Mouse (Mus musculus) forebrain, embryonic 14.5 days (tissue): ENCODE data around the gene Cep295nl. TPM values are rescaled to one million over a fixed set of nuclear protein-coding genes. Genes with fewer than 3 reads are reported as not detected.
"Not testable (repeated sequence)": the region's sequence is repeated elsewhere in the genome, so short reads cannot be mapped to it uniquely, and the experiment has no call there.

Experiments used
- ATAC-seq: fragments of 200-750 bp; cut with Nextera tagmentation; 2 replicates; pipeline ENCODE4 v1.8.0; 2017; ENCODE audit warnings: mild to moderate bottlenecking, moderate library complexity
- DNase-seq: peaks from one replicate; pipeline ENCODE4 v3.0.0-alpha.2; 2015; ENCODE audit warnings: low spot score
- H3K27ac ChIP-seq: fragments of 300-500 bp; sonication (generic); 2 replicates; pipeline ENCODE4 v1.5.1; 2014; ENCODE audit warnings: low read depth, mild to moderate bottlenecking, control low read depth, low read length, moderate library complexity
- H3K27me3 ChIP-seq: fragments of 300-500 bp; sonication (generic); replicated peaks from 2 replicates; pipeline ENCODE4 v1.6.1; 2014; ENCODE audit warnings: low read length, control low read depth, mixed read lengths; ENCODE audit not compliant: control insufficient read depth, insufficient read depth
- H3K36me3 ChIP-seq: fragments of 300-500 bp; sonication (generic); 2 replicates; pipeline ENCODE4 v1.6.1; 2014; ENCODE audit warnings: low read length, control low read depth; ENCODE audit not compliant: control insufficient read depth, insufficient read depth
- H3K4me1 ChIP-seq: fragments of 300-500 bp; sonication (generic); 2 replicates; pipeline ENCODE4 v1.6.1; 2014; ENCODE audit warnings: antibody characterized with exemption, low read length, control low read depth; ENCODE audit not compliant: control insufficient read depth, insufficient read depth
- H3K4me2 ChIP-seq: fragments of 300-500 bp; sonication (generic); 2 replicates; pipeline ENCODE4 v1.6.1; 2014; ENCODE audit warnings: mild to moderate bottlenecking, control low read depth, low read length
- H3K4me3 ChIP-seq: fragments of 300-500 bp; sonication (generic); 2 replicates; pipeline ENCODE4 v1.5.1; 2014; ENCODE audit warnings: low read depth, low read length, control low read depth
- H3K9ac ChIP-seq: fragments of 300-500 bp; sonication (generic); 2 replicates; pipeline ENCODE4 v1.6.1; 2014; ENCODE audit warnings: mild to moderate bottlenecking, low read length, control low read depth, moderate library complexity
- H3K9me3 ChIP-seq: fragments of 300-500 bp; sonication (generic); replicated peaks from 2 replicates; pipeline ENCODE4 v1.6.1; 2016; ENCODE audit warnings: low read length, control low read depth, mixed read lengths; ENCODE audit not compliant: control insufficient read depth
- WGBS: fragments of 180-500 bp; shearing (Covaris S2); extraction: QIAGEN DNeasy Blood & Tissue Kit; methylation state at CpG from one replicate; pipeline ENCODE4 v1.1.7; 2014; 5-methylcytosine and 5-hydroxymethylcytosine counted together
- polyA plus RNA-seq: library from polyadenylated mRNA; unstranded; fragments of >200 nt; fragmentation: Nextera tagmentation; extraction: Ambion mirVana; gene quantifications from 2 replicates; pipeline ENCODE4 v1.2.1, GENCODE M21; 2014

The Cep295nl gene
- polyA plus RNA-seq = 0.11 TPM in 2 replicates

- DNase-seq (peak; percentile 57), ATAC-seq (peak; percentile 34; the same call in 1 of the 2 replicates)
- no peaks in the 10 kb centered on the region for H3K36me3 ChIP-seq
- H3K9ac ChIP-seq = peak within 1 kb of the TSS; percentile 40; the same call in 1 of the 2 replicates
- H3K27ac ChIP-seq = peak within 1 kb of the TSS; percentile 44
- peak within 1 kb of the TSS; percentile 20 for H3K4me2 ChIP-seq
- H3K4me3 ChIP-seq = no peak within 1 kb of the TSS
- peaks cover 24% of the 10 kb centered on the region for H3K4me1 ChIP-seq
- H3K27me3 ChIP-seq = no peaks in the 10 kb centered on the region
- H3K9me3 ChIP-seq = no peaks in the 10 kb centered on the region
- WGBS = 41% methylated on average over 7 of the region's 7 CpGs
Observed at GRCm38 (mm10) chr11:118342400-118342981, at the start of gene Cep295nl. Gene Cep295nl, minus strand, starts transcription at chr11:118342500.

GRCm38 (mm10) chr11:118387816-118388215, 45.5 kb upstream of the Cep295nl start:
- H3K4me2 ChIP-seq, H3K36me3 ChIP-seq, H3K9ac ChIP-seq, H3K27ac ChIP-seq, ATAC-seq, DNase-seq, H3K4me1 ChIP-seq, H3K27me3 ChIP-seq, H3K9me3 ChIP-seq, H3K4me3 ChIP-seq: not testable (repeated sequence)
- 83% methylated on average over 13 of the region's 13 CpGs for WGBS

DNA sequence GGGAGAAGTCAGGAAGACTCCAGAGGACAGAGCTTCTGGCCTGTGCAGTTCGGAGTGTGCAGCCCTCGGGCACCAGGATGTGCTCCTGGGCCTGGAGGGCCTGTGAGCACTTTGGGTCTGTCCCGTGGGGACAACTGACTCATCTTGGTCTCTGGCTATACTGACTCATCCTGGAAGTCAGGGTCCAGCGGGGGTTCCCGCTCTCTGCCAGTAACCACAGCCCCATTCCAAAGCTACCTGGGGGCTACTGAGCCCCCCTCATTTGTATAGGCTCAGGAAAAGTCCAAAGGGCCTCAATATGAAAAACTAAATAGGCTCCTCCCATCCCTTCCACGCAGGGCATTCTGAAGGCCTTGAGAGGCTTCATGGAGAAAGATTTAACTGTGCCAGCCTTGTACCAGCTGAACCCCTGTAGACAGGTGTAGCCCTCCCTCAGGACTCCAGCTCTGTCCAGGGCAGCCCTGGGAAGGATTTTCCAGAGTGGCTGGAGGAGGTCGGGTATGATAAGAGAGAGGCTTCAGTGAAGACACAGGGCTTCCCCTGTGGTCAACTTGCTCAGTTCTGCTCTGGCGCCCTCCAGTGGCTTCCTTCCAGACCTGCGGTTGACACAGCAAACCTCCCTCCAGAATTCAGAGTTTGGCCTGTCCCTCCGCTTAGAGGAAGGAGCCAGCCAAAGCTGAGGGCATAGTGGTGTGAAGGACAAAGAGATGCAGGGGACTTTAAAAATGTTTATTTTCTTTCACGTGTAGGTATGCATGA, 37.1 kb upstream of the Cep295nl start:
- H3K27me3 ChIP-seq = no peaks in the 10 kb centered on the region
- no peak overlapping the region for H3K4me3 ChIP-seq
- H3K4me2 ChIP-seq = no peak overlapping the region
- DNase-seq (peak; percentile 76), ATAC-seq (no peak)
- peaks cover 5% of the 10 kb centered on the region; the same call in 1 of the 2 replicates for H3K4me1 ChIP-seq
- 48% methylated on average over 11 of the region's 11 CpGs for WGBS
- H3K9me3 ChIP-seq = no peaks in the 10 kb centered on the region
- H3K27ac ChIP-seq = no peak overlapping the region
- no peaks in the 10 kb centered on the region for H3K36me3 ChIP-seq
- no peak overlapping the region for H3K9ac ChIP-seq

GRCm38 (mm10) chr11:118378656-118379055, 36.4 kb upstream of the Cep295nl start:
- Histone ChIP-seq H3K4me1 (peaks cover 5% of the 10 kb centered on the region; the same call in 1 of the 2 replicates), H3K4me2 (no peak overlapping the region), H3K27me3 (no peaks in the 10 kb centered on the region), H3K9ac (no peak overlapping the region), H3K36me3 (no peaks in the 10 kb centered on the region), H3K27ac (no peak overlapping the region), H3K4me3 (no peak overlapping the region), H3K9me3 (no peaks in the 10 kb centered on the region)
- 87% methylated on average over 6 of the region's 6 CpGs for WGBS
- no peak for ATAC-seq
- no peak for DNase-seq

DNA sequence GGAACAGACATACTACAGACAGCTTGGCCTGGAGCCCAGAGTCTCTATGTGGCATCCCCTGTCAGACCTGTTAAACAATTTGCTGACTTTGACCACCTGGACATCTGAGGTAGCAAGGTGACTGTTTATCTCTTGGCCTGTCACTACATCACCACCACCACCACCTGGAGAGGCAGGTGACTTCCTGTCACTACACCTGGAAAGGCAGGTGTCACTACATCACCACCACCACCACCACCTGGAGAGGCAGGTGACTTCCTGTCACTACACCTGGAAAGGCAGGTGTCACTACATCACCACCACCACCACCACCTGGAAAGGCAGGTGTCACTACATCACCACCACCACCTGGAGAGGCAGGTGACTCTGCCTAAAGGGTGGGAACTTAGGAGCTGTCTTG, 34.0 kb upstream of the Cep295nl start:
- not testable (repeated sequence) for H3K4me3 ChIP-seq, H3K4me1 ChIP-seq, DNase-seq, H3K9me3 ChIP-seq, ATAC-seq, H3K36me3 ChIP-seq, H3K27ac ChIP-seq, H3K9ac ChIP-seq, H3K27me3 ChIP-seq, H3K4me2 ChIP-seq

GRCm38 (mm10) chr11:118375881-118376280, 33.6 kb upstream of the Cep295nl start:
- H3K9me3 ChIP-seq = no peaks in the 10 kb centered on the region
- H3K9ac ChIP-seq = no peak overlapping the region
- 85% methylated on average over 5 of the region's 5 CpGs for WGBS
- H3K4me1 ChIP-seq = peaks cover 5% of the 10 kb centered on the region; the same call in 1 of the 2 replicates
- H3K27me3 ChIP-seq = no peaks in the 10 kb centered on the region
- no peak overlapping the region for H3K4me3 ChIP-seq
- H3K27ac ChIP-seq = no peak overlapping the region
- DNase-seq (no peak), ATAC-seq (no peak)
- H3K36me3 ChIP-seq = no peaks in the 10 kb centered on the region
- H3K4me2 ChIP-seq = no peak overlapping the region

- WGBS = 89% methylated on average over 8 of the region's 8 CpGs
- H3K9me3 ChIP-seq = no peaks in the 10 kb centered on the region
- H3K27ac ChIP-seq = no peak overlapping the region
- H3K4me1 ChIP-seq = peaks cover 5% of the 10 kb centered on the region; the same call in 1 of the 2 replicates
- no peak overlapping the region for H3K4me2 ChIP-seq
- no peak for DNase-seq
- no peaks in the 10 kb centered on the region for H3K36me3 ChIP-seq
- H3K27me3 ChIP-seq = no peaks in the 10 kb centered on the region
- H3K4me3 ChIP-seq = no peak overlapping the region
- no peak for ATAC-seq
- H3K9ac ChIP-seq = no peak overlapping the region
Observed at GRCm38 (mm10) chr11:118375461-118375860, 33.2 kb upstream of the Cep295nl start.

DNA sequence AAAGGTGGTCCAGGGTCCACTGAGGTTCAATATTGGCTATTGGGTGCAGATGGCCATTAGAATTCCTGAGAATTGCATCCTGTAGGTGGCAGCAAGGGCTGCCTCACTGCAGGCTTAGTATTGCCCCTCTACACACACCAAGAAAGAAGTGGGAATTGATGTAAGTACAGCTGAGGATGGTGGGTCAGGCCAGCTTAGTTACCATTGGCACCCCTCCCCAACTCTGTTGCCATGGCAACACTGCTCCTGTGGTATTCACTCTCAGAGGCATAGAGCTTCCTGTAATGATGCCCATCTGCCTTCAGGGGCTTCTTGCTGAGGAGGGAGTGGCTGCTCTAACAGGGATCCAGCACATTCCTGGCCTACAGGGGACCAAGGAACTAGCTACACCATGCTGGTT, 32.7 kb upstream of the Cep295nl start:
- H3K9ac ChIP-seq = no peak overlapping the region
- no peak overlapping the region for H3K27ac ChIP-seq
- no peak overlapping the region for H3K4me3 ChIP-seq
- ATAC-seq (0 out of 2 replicates have a peak, but pooled peaks have one; percentile 32), DNase-seq (peak; percentile 58)
- H3K4me2 ChIP-seq = no peak overlapping the region
- H3K4me1 ChIP-seq = peaks cover 5% of the 10 kb centered on the region; the same call in 1 of the 2 replicates
- H3K36me3 ChIP-seq = no peaks in the 10 kb centered on the region
- H3K27me3 ChIP-seq = no peaks in the 10 kb centered on the region
- H3K9me3 ChIP-seq = no peaks in the 10 kb centered on the region

DNA sequence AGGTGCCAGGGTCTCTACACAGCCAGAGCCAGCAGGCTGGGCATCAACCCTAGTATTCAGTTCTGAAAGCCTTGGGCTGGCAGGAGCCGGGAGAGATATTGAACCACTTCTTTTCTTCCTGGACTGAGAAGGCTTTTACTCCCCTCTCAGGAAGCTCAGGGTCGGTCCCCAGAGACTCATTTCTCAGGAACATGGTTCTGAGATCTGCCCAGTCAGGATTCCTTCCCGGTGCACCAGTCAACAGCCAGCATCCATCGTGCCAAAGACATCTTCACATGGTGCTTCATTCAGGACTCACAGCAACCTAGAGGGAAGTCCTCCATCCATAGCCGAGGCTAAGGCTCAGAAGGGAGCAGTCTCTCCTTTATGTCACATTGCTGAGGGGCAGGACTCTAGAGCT, 32.2 kb upstream of the Cep295nl start:
- DNase-seq = no peak
- Histone ChIP-seq H3K27ac (no peak overlapping the region), H3K4me1 (peaks cover 5% of the 10 kb centered on the region; the same call in 1 of the 2 replicates), H3K4me3 (no peak overlapping the region), H3K27me3 (no peaks in the 10 kb centered on the region), H3K9ac (no peak overlapping the region), H3K4me2 (no peak overlapping the region), H3K9me3 (no peaks in the 10 kb centered on the region), H3K36me3 (no peaks in the 10 kb centered on the region)
- ATAC-seq = no peak
- WGBS = 72% methylated on average over 5 of the region's 5 CpGs
